Mouse (Mus musculus) heart, embryonic 16.5 days (tissue): ENCODE measurements at regions not wholly inside any gene's neighbourhood (a gene's known extent, or its start where the extent isn't known, plus 50 kb on each side); places are given as distances from the start of the nearest gene placed in this dataset.

Experiments used
- ATAC-seq: fragments of 200-750 bp; cut with Nextera tagmentation; replicated peaks from 2 replicates; pipeline ENCODE4 v1.8.0; 2017; ENCODE audit warnings: moderate number of reproducible peaks; ENCODE audit not compliant: insufficient read depth, low FRiP score; ENCODE audit errors: extremely low read depth
- H3K27ac ChIP-seq: fragments of 300-500 bp; sonication (generic); 2 replicates; pipeline ENCODE4 v1.5.1; 2014; ENCODE audit warnings: mild to moderate bottlenecking, low read length, control low read depth, moderate library complexity
- H3K27me3 ChIP-seq: fragments of 300-500 bp; sonication (generic); 2 replicates; pipeline ENCODE4 v1.6.1; 2014; ENCODE audit warnings: low read length, mixed read lengths; ENCODE audit not compliant: control insufficient read depth, insufficient read depth
- H3K36me3 ChIP-seq: fragments of 300-500 bp; sonication (generic); 2 replicates; pipeline ENCODE4 v1.6.1; 2014; ENCODE audit not compliant: control insufficient read depth, insufficient read depth
- H3K4me1 ChIP-seq: fragments of 300-500 bp; sonication (generic); 2 replicates; pipeline ENCODE4 v1.6.1; 2014; ENCODE audit warnings: low read length, mixed read lengths; ENCODE audit not compliant: control insufficient read depth, insufficient read depth
- H3K4me2 ChIP-seq: fragments of 300-500 bp; sonication (generic); 2 replicates; pipeline ENCODE4 v1.6.1; 2014; ENCODE audit warnings: low read depth, mild to moderate bottlenecking, control low read depth, low read length
- H3K4me3 ChIP-seq: fragments of 300-500 bp; sonication (generic); 2 replicates; pipeline ENCODE4 v1.5.1; 2014; ENCODE audit warnings: mild to moderate bottlenecking, control low read depth, low read length
- H3K9ac ChIP-seq: fragments of 300-500 bp; sonication (generic); 2 replicates; pipeline ENCODE4 v1.6.1; 2014; ENCODE audit warnings: low read length, control low read depth
- H3K9me3 ChIP-seq: fragments of 300-500 bp; sonication (generic); replicated peaks from 2 replicates; pipeline ENCODE4 v1.6.1; 2016; ENCODE audit warnings: low read length; ENCODE audit not compliant: control insufficient read depth
- WGBS: fragments of 180-500 bp; shearing (Covaris S2); extraction: QIAGEN DNeasy Blood & Tissue Kit; methylation state at CpG from one replicate; pipeline ENCODE4 v1.1.7; 2014; 5-methylcytosine and 5-hydroxymethylcytosine counted together

GRCm38 (mm10) chr5:89991568-89991967, 108.4 kb upstream of the Adamts3 start:
- Histone ChIP-seq H3K9ac (no peak overlapping the region), H3K4me1 (no peaks in the 10 kb centered on the region), H3K36me3 (no peaks in the 10 kb centered on the region), H3K4me2 (no peak overlapping the region), H3K9me3 (no peaks in the 10 kb centered on the region), H3K27ac (no peak overlapping the region), H3K4me3 (no peak overlapping the region), H3K27me3 (no peaks in the 10 kb centered on the region)
- WGBS = 63% methylated on average over 2 of the region's 2 CpGs
- no peak for ATAC-seq

GRCm38 (mm10) chr5:89981627-89982026, 98.5 kb upstream of the Adamts3 start:
- no peak overlapping the region for H3K4me2 ChIP-seq
- WGBS = 51% methylated on average over 6 of the region's 6 CpGs
- no peaks in the 10 kb centered on the region for H3K4me1 ChIP-seq
- ATAC-seq = no peak
- H3K27ac ChIP-seq = no peak overlapping the region
- no peaks in the 10 kb centered on the region for H3K36me3 ChIP-seq
- no peak overlapping the region for H3K9ac ChIP-seq
- no peaks in the 10 kb centered on the region for H3K27me3 ChIP-seq
- H3K9me3 ChIP-seq = no peaks in the 10 kb centered on the region
- no peak overlapping the region for H3K4me3 ChIP-seq

GRCm38 (mm10) chr5:89980204-89980603, 97.1 kb upstream of the Adamts3 start:
- Histone ChIP-seq H3K9me3 (no peaks in the 10 kb centered on the region), H3K36me3 (no peaks in the 10 kb centered on the region), H3K4me1 (no peaks in the 10 kb centered on the region), H3K4me2 (no peak overlapping the region), H3K4me3 (no peak overlapping the region), H3K27ac (no peak overlapping the region), H3K27me3 (no peaks in the 10 kb centered on the region), H3K9ac (no peak overlapping the region)
- ATAC-seq = no peak
- 76% methylated on average over 3 of the region's 3 CpGs for WGBS

- no peak for ATAC-seq
- Histone ChIP-seq H3K27me3 (no peaks in the 10 kb centered on the region), H3K4me1 (no peaks in the 10 kb centered on the region), H3K9ac (no peak overlapping the region), H3K36me3 (no peaks in the 10 kb centered on the region), H3K4me3 (no peak overlapping the region), H3K27ac (no peak overlapping the region), H3K4me2 (no peak overlapping the region), H3K9me3 (no peaks in the 10 kb centered on the region)
- 81% methylated on average over 11 of the region's 11 CpGs for WGBS
These were observed 69.5 kb upstream of the Adamts3 start for GRCm38 (mm10) chr5:89952611-89953010.

- Histone ChIP-seq H3K4me3 (no peak overlapping the region), H3K27ac (no peak overlapping the region), H3K36me3 (no peaks in the 10 kb centered on the region), H3K4me2 (no peak overlapping the region), H3K27me3 (no peaks in the 10 kb centered on the region), H3K4me1 (no peaks in the 10 kb centered on the region), H3K9me3 (no peaks in the 10 kb centered on the region; the same call in 1 of the 2 replicates), H3K9ac (no peak overlapping the region)
- ATAC-seq = no peak
- WGBS = 83% methylated on average over 3 of the region's 3 CpGs
These were observed 62.5 kb upstream of the Adamts3 start for GRCm38 (mm10) chr5:89945660-89945925.

- Histone ChIP-seq H3K4me3 (no peak overlapping the region), H3K27ac (no peak overlapping the region), H3K36me3 (no peaks in the 10 kb centered on the region), H3K9me3 (peaks cover under 1% of the 10 kb centered on the region; the same call in 1 of the 2 replicates), H3K4me2 (no peak overlapping the region), H3K27me3 (no peaks in the 10 kb centered on the region), H3K9ac (no peak overlapping the region), H3K4me1 (no peaks in the 10 kb centered on the region)
- ATAC-seq = no peak
- WGBS = 64% methylated on average over 5 of the region's 5 CpGs
These were observed 61.9 kb upstream of the Adamts3 start for GRCm38 (mm10) chr5:89944855-89945659.

- Histone ChIP-seq H3K27ac (no peak overlapping the region), H3K4me2 (no peak overlapping the region), H3K9me3 (peaks cover 3% of the 10 kb centered on the region; the same call in 1 of the 2 replicates), H3K36me3 (no peaks in the 10 kb centered on the region), H3K9ac (no peak overlapping the region), H3K4me1 (no peaks in the 10 kb centered on the region), H3K27me3 (no peaks in the 10 kb centered on the region), H3K4me3 (no peak overlapping the region)
- WGBS = 80% methylated on average over 9 of the region's 9 CpGs
- ATAC-seq = no peak
These were observed 60.4 kb upstream of the Adamts3 start for GRCm38 (mm10) chr5:89943276-89944127.

- H3K27ac ChIP-seq = no peak overlapping the region
- H3K36me3 ChIP-seq = no peaks in the 10 kb centered on the region
- 27% methylated on average over 4 of the region's 4 CpGs for WGBS
- no peaks in the 10 kb centered on the region for H3K4me1 ChIP-seq
- ATAC-seq = no peak
- no peak overlapping the region for H3K4me3 ChIP-seq
- no peaks in the 10 kb centered on the region for H3K27me3 ChIP-seq
- H3K9me3 ChIP-seq = peaks cover 3% of the 10 kb centered on the region; the same call in 1 of the 2 replicates
- no peak overlapping the region for H3K4me2 ChIP-seq
- no peak overlapping the region for H3K9ac ChIP-seq
These were observed 59.1 kb upstream of the Adamts3 start for GRCm38 (mm10) chr5:89942244-89942643.

GRCm38 (mm10) chr5:89932999-89933398, 49.9 kb upstream of the Adamts3 start:
- no peak overlapping the region for H3K4me3 ChIP-seq
- no peak overlapping the region for H3K27ac ChIP-seq
- ATAC-seq = no peak
- no peaks in the 10 kb centered on the region for H3K27me3 ChIP-seq
- no peaks in the 10 kb centered on the region for H3K36me3 ChIP-seq
- 74% methylated on average over 6 of the region's 6 CpGs for WGBS
- H3K4me2 ChIP-seq = no peak overlapping the region
- no peaks in the 10 kb centered on the region for H3K4me1 ChIP-seq
- no peaks in the 10 kb centered on the region for H3K9me3 ChIP-seq
- no peak overlapping the region for H3K9ac ChIP-seq
